Mouse (Mus musculus) heart, adult 9 months (tissue): ENCODE measurements at regions not wholly inside any gene's neighbourhood (a gene's known extent, or its start where the extent isn't known, plus 50 kb on each side); places are given as distances from the start of the nearest gene placed in this dataset.

Experiments
- DNase-seq, 2 experiments: peaks; one replicate each; pipeline ENCODE4 v3.0.0; 2022; ENCODE audit warnings: low spot score in 2 of 2

DNA sequence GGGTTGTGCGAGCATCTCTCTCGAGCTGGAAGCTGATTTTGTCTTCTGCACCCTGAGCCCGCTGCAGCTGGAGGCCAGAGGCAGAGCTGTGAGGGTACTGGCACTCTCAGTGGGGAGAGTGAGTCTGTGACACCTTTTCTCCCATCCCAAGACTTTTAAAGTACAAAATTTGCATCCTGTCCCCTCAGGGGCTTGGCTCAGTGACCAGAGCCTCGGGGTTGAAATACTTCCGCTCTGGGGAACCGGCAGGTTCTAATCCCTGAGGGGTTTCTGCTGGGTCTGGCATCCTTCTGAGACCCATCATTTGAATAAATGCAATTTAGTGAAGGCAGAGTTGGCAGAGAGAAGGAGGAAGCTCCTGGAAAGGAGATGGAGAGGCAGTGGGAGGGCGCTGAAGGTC is 340.5 kb upstream of the Smim15 start:
- no peak for DNase-seq

DNA sequence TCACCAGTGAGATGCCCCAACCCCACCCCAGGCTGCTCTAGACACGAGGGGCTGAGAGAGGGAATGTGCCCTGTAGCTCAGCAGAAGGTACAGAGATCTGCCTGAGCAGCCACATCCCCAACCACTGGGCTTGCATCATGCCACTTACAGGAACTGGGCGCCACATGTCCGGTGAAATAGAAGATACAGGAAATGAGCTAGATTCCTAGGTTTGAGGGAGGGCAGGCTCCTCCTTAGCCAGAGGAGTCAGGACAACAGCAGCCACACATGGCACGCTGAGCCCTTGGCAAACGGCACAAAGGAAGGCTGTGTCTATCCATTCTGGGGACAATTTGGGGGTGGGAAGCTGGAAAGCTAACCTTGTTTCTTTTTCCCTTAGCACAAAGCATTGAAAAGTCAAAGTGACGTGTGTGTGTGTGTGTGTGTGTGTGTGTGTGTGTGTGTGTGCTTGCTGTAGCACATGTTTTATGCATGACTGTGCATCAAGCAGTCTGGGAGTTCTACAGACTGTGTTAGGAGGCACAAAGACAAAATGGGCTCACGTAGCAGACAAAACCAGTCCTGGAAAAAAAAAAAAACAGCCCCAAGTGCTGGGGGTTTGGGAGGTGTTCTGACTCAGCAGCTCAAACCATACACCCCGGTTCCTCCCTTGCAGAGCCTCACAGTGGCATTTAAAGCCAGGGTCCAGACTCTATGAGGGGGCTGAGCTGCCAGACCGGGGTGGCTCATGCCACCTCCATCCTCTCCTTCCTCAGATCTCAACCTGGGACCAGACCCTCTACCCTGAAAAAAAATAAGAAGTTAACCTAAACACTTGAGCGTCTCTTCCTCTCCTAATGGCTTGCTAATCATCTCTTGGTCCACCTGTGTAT is 343.7 kb upstream of the Smim15 start:
- DNase-seq, result peak in 1 of 2 experiments; percentile 2

DNA sequence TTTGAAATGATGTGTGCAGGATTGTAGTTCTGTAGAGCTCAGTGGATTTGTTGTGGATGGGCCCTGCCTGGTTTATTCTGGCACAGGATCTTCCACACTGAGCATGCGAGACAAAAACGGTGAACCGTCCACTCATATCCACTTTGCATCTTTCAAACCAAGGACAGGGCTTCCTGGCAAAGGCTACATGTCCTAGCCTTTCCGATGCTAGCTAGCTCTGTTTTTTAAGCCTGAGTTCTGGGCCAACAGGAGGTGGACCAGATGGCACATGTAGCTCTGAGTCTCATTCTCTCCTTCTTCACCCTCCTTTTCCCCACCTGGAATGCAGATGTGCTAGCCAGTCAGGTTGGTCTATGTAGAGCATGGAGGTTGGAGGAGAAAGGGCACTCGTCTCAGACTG is 345.0 kb upstream of the Smim15 start:
- DNase-seq, result no peak

DNA sequence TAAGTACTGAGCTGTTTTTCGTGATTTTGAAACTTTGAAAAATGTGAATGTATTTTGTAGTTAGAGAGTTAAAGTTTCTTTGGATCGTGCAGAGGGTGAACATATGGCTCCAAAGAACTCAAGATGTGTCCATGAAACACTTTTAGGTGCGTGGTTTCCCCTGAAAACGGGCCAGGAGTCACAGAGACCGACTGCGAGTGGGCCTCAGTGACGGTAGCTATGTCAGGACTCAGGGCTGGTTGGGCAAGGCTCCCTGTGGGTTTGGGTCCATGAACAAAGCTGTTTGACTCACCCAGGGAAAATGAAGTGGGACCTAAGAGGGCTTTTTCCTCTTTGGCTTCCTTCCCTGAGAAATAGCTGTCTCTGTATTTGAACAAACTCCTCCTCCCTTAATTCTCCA is 345.9 kb upstream of the Smim15 start:
- DNase-seq, result no peak

DNA sequence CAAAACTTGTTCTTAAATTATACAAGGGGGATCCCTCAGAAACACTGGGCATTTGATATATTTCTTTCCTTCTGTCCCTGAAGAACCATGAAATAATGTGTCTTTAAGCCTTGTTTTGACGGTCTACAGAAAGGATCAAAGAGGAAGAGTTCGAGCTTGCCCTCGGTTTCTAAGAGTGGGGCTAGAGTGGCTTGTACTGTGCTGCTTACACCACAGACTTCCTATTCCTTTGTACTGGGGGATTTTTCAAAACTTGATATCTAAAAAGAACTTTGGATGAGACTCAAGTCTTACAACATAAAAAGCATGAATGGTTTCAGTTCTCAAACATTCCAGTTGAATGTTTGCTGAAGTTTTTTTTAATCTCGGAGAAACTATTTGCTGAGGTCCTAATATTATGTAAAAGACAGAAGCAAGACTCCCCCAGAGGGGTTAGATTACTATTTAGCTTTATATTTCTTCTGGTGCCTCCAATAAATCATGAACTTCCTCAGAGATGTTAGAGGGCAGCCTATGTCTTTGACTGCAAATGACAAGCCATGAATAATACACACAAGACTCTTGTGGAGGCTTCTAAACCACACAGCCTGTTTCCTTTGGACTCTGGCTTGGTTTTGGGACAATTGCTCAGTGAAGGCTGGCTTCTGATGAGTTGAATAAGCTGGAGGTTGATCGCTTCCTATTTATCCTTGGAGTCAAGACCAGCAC is 352.0 kb upstream of the Smim15 start:
- peak in 1 of 2 experiments; percentile 11 for DNase-seq

DNA sequence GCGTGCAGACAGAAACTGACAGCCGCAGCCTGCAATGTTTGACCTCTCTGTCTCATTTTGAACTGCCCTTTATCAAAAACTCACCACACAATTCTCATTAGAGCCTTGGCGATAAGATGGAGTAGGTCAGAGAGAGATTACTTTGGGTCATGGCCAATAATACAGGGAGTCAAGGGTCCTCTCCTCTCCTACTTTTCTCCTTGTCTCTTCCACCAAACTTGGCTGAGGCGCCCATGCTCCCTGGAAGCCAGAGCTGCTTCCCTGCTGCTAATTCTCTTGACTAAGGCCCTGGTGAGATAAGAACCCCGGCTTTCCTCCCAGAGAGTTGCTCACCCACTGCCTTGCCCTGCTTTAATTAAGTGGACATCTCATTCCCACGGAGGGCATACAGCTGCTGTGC is 355.3 kb upstream of the Smim15 start:
- peak in 1 of 2 experiments; percentile 10 for DNase-seq

DNA sequence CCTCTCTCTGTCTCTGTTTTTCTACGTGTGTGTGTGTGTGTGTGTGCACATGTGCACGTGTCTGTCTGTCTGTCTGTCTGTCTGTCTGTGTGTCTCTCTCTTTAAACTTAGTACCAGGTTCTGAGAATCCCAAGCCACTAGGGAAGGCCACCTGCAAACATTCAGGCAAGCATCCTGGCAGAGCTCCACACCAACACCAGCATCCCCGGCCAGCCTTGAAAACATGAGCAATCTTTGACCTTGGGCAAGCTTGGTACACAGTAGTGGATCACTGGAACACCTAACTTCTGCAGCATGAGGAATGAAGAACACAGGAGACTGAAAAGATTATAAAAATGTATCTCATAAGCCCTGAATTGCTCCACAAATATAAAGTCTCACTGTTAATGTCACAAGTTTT is 359.0 kb upstream of the Smim15 start:
- DNase-seq, result no peak

DNA sequence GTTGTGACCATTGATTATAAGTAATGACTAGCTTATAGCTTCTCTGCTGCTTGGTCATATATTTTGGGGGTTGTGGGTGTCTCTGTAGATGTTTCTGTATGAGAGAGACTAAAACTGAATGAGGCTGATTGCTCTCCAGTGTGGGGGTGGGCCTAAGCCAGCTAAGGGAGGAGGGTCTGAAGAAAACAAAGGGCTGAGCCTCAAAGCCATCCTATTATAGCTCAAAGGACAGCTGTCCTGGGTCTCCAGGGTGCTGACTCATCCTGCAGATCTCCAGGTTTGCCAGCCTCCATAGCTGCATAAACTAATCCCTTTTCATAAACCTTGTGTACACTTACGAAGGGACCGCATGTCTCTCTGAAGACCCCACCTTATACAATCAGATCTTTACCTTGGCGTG is 360.3 kb upstream of the Smim15 start:
- no peak for DNase-seq

DNA sequence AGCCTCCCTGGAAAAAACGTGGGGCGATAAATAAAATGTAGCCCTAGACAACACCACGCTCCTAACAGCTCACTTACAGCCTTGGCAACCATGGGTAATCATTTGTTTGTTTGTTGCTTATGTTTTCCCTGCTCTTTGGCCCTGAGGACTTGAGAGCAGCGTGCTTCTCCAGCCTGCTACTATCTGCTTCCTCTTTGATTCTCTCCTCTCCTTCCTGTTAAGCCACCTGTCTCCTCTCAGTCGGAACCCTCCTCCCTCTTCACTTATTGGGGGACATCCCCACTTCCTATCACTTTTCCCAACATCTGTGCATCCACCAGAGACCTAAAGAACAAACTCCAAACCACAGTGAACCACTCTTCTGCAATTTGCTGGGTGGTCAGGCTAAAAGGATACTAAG is 362.5 kb upstream of the Smim15 start:
- DNase-seq, result no peak

DNA sequence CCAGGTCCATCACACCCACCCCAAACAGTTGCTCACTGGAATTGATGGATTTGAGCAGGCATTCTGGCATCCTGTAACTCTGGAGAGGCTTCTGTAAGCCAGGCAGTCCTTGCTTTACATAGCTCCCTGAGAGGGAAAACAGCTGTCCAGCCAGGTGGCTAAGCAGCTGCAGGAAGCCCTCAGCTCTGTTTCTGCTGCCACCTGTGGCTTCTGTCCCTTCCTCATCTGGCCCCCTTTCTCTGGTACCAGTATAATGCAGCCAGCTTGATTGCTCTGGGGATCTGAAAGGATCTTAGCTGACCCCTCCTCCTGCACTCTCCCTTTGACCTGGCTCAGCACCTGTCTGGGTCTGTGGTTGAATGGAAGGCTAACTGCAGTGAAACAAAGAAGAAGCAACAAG is 365.4 kb upstream of the Smim15 start:
- DNase-seq, result no peak

DNA sequence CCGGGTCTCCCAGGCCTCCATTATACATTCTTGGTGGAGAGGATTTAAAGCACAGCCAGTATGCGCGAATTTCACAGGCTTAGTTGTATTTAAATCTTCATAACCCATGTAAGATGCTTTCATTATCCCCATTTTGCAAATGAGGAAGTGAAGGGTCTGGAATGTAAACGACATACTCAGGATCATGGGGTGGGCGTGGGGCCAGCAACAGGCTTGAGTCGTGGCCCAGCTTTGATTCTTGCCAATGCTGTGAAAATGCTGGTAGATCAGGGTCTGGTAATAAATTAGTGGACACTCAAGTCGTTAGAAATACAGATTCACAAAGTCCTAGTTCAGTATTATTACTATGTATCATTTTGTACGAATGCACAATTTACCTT is 367.2 kb upstream of the Smim15 start:
- no peak for DNase-seq

DNA sequence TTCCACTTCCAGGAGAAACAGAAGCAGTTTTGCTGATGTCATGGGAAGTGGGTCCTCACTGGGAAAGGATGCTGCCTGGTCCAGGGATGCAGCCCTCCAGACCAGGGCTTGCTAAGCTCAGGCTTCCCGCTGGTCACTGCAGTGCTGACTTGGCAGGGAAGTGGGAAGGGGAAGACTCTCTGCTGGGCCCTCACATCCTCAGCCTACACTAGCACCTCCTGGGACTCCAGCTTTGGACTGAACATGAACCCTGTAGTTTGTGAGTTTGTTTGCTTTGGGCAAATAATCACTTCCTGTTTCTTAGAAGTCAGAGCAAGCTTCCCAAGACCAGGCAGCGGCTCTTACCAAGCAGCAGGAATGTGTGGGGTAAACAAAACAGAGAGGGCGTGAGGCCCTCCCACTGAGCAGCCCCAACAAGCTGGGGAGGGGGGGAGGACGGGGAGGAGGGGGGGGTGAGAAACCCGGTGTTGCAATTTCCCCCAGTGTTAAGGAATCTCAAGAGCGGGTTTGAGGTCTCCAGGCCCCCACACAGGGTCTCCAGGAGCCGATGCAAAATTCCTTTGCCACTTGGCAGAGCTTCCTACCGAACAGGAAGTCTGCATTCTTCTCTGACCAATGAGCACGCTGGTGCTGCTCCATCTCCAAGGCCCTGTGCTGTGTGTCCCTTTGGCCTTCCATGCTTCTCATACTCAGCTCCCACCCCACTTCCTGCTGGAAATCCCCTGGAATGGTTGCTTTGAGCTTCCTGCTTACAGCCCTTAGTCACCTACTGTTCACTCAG is 367.7 kb upstream of the Smim15 start:
- peak; percentile 73 to 87 for DNase-seq

DNA sequence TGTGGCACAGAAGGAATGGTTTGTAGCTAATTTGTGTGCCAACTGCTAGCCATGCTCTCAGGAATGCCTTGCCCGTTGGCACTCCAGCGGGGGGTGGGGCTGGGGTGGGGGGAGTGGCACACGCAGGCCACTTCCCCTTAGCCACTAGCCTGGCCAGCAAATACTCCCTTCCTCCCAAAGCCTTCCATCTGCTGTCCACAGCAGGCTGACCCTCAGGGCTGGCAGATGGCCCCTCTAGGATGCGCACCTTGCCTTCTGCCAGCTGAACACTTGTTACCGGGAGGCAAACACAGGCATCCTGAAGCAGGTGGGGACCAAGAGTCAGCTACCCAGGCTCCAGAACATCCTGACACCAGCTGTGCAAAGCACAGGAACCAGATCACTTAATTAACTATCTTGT is 372.1 kb upstream of the Smim15 start:
- DNase-seq, result no peak

DNA sequence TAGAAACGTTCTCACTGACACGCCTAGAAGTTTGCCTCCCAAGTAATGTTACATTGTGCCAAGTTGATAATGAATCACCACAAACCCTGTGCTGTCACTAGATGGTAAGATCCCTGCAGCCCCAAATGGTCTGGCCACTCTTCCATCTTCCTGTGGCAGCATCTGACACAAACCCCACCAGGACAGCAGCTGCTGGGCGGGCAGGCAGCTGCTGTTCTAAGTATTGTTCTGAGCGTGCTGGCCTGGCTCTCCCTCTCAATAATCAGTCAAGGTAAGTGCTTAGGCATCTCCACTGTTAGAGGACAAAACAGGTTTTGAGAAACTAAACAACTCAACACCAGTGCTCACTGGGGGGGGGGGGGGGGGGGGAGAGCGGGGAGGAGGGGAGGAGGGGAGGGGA is 375.7 kb upstream of the Smim15 start:
- no peak for DNase-seq

DNA sequence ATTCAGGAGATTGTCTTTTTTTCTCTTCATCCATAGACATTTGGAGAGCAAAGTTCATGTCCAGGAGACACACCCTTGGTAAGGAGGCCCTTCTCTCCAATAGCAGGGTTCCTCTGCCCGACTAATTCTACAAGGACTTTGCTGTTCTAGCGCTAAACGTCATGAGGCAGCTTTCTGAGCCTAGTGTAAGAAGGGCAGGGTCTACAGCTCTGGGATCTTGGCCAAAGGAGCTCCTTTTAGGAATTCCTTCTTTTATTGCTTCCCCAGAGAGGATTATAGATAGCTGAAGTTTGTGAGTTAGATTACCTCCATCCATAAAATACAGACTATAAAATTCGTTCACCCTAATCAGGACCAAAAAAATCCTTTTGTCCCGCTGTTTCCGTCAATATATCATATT is 378.5 kb upstream of the Smim15 start:
- DNase-seq, result no peak

DNA sequence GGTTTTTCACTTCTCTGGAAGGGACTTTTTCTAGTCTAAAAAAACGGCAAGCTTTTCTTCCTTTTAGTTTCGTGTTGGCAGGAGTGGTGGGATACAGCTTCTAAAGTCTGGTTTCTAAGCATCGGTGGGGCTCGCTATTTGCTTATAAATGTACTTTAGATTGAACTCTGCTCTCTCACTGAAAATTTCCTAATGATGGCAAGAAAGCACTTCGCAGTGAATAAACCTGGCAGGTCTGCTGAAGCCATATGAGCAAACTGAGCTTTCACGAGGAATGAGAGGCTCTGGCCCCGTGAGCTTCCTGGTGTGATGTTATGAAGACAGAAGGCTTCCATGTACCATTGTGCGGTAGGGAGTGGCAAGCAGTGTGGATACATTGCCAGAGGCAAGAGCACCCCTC is 380.0 kb upstream of the Smim15 start:
- DNase-seq, result no peak

DNA sequence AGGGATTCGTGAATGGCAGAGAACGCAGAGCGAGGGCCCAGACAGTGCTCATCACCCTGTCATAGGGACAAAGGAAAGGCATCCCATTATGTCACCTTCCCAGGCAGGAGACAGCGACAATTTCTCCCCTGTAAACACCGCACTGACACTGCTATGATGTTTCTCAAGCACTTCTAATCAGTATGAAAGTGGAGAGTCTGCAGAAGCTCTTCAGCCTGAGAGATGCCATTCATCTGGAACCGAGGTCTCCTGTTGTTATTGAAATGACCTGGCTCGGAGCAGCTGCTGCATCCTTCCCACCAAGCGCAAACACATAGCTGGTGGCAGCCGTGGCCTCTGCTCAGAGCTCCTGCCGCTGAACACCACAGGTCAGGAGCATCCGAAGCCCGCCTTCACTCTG is 380.5 kb upstream of the Smim15 start:
- no peak for DNase-seq

DNA sequence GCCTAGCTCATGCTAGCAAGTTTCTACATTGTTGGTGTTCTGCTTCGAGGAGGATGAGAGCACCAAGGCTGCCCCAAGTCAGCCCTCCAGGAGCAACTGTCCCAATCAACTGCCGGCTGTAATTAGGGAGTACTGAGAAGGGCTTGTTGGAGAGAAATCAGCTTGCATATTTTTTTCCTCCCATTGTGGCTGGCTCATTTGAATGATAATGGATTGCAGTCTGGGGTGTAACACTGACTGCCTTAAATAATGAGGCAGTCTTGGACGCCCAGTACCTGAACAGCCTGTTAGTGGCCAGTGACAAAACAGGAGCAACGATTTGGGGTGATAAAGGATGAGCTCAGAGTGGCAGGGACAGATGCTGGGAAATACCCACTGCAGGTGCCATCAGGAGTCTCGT is 382.8 kb upstream of the Smim15 start:
- no peak for DNase-seq

DNA sequence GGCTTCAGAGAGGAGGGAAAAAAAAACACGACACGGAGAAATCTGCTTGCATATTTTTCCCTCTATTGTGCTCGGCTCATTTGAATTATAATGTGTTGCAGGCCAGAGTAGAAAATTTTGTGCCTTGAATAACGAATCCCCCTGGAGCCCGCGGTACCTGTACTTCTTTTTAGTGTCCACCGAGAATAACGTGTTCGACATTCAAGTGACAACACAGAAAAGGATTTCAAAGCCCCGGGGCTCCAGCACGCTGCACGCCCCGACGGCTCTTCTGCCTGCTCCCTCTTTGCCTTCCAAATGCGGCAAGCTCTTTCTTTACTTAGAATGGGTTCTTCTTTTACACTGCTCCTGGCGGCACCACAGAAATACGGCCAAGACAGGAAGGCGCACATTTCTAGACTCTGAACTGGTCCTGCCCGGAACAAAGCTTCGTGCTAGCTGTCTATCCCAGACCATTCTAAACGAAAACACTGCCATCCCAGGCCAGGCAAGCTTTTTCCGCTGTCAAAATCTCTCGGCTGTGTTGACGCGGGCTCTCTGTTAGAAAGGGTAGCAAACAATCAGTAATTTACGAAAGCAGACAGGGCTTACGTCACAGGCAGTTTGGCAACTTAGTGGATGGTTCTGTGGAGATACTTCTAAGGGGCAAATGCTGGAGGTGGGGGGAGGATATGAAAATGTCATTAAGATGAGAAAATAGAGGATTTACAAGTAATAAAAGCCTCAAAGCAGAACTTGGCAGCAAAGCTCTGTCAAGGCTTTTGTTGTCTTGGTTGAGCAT is 398.2 kb upstream of the Smim15 start:
- peak in 1 of 2 experiments; percentile 14 for DNase-seq

DNA sequence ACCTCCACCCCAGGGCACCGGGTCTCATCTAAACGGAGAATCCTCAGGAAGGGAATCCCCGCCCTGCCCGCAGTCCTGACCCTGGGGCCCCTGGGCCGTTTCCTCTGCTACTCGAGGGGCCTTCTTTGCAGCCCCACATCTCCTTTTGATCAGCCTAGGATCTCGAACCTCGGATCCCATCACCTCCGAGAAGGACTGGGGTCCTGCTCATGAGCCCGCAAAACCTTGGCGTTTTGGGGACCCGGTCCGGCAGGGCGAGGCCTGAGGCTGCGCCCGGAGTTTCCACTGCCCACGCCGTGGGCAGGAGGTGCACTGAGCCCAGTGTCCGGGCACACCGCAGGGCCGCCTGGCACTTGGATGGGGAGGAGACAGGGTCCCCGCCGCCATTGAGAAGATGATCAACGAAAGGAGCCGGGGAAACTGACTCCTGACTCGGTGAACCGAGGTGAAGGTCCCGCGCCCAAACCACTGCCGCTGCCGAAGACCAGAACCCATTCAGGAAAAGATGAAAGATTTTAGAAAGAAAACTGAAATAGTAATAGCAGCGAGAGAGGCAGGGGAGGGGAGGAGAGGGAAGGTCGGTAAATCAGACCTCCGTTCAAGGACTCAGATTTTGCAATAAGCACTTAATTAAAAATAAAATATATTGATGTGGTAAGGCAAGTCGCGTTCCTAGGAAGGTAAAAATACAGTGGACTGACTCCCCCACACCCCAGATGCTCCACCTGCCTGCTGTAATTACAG is 399.0 kb upstream of the Smim15 start:
- no peak for DNase-seq

DNA sequence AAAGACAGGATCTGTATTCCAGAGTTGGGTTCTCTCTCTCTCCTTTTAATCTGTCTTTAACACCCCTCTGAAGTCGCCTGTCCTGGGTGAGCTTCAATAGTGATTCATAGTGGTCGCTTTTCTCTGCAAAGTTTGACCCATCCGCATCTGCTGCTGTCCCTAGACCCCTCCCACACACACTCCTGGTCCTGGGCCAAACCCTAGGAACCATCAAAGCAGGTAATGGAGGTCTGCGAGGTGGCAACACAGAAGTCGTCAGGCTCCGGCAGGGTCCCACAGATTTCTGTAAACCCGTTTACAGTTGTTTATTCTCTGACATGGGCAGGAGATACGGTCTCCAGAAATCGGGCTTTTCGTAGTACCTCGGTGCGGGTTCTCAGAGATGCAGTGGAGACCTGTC is 399.5 kb upstream of the Smim15 start:
- no peak for DNase-seq
